Mouse (Mus musculus) heart, embryonic 15.5 days (tissue): ENCODE data around the gene Fat2. TPM values are rescaled to one million over a fixed set of nuclear protein-coding genes. Genes with fewer than 3 reads are reported as not detected.
A peak's percentile ranks its signal among the peaks of the same experiment; 100 is the strongest.

Experiments used
- ATAC-seq: fragments of 200-750 bp; cut with Nextera tagmentation; replicated peaks from 2 replicates; pipeline ENCODE4 v1.8.0; 2017; ENCODE audit warnings: low read depth, moderate TSS enrichment; ENCODE audit not compliant: insufficient number of reproducible peaks, insufficient read depth, low FRiP score
- H3K27ac ChIP-seq: fragments of 300-500 bp; sonication (generic); 2 replicates; pipeline ENCODE4 v1.5.1; 2015; ENCODE audit warnings: mild to moderate bottlenecking, inconsistent platforms
- H3K27me3 ChIP-seq: fragments of 300-500 bp; sonication (generic); 2 replicates; pipeline ENCODE4 v1.6.1; 2015; ENCODE audit warnings: inconsistent platforms
- H3K36me3 ChIP-seq: fragments of 300-500 bp; sonication (generic); 2 replicates; pipeline ENCODE4 v1.6.1; 2015; ENCODE audit warnings: mild to moderate bottlenecking, inconsistent platforms
- H3K4me1 ChIP-seq: fragments of 300-500 bp; sonication (generic); replicated peaks from 2 replicates; pipeline ENCODE4 v1.6.1; 2015; ENCODE audit warnings: inconsistent platforms
- H3K4me2 ChIP-seq: fragments of 300-500 bp; sonication (generic); 2 replicates; pipeline ENCODE4 v1.6.1; 2015; ENCODE audit warnings: inconsistent platforms, mild to moderate bottlenecking, moderate library complexity
- H3K4me3 ChIP-seq: fragments of 300-500 bp; sonication (generic); 2 replicates; pipeline ENCODE4 v1.5.1; 2015; ENCODE audit warnings: mild to moderate bottlenecking, inconsistent platforms
- H3K9ac ChIP-seq: fragments of 300-500 bp; sonication (generic); 2 replicates; pipeline ENCODE4 v1.6.1; 2015; ENCODE audit warnings: mild to moderate bottlenecking, inconsistent platforms
- H3K9me3 ChIP-seq: fragments of 300-500 bp; sonication (generic); replicated peaks from 2 replicates; pipeline ENCODE4 v1.6.1; 2016; ENCODE audit warnings: inconsistent platforms
- WGBS: fragments of 180-500 bp; shearing (Covaris S2); methylation state at CpG from one replicate; pipeline ENCODE4 v1.1.7; 2015; ENCODE audit warnings: mixed read lengths; 5-methylcytosine and 5-hydroxymethylcytosine counted together
- polyA plus RNA-seq: library from polyadenylated mRNA; unstranded; fragments of >200 nt; fragmentation: Nextera tagmentation; extraction: Ambion mirVana; gene quantifications from 2 replicates; pipeline ENCODE4 v1.2.1, GENCODE M21; 2015

Gene Fat2
- 0.03 and 0.22 TPM in 2 replicates for polyA plus RNA-seq

DNA sequence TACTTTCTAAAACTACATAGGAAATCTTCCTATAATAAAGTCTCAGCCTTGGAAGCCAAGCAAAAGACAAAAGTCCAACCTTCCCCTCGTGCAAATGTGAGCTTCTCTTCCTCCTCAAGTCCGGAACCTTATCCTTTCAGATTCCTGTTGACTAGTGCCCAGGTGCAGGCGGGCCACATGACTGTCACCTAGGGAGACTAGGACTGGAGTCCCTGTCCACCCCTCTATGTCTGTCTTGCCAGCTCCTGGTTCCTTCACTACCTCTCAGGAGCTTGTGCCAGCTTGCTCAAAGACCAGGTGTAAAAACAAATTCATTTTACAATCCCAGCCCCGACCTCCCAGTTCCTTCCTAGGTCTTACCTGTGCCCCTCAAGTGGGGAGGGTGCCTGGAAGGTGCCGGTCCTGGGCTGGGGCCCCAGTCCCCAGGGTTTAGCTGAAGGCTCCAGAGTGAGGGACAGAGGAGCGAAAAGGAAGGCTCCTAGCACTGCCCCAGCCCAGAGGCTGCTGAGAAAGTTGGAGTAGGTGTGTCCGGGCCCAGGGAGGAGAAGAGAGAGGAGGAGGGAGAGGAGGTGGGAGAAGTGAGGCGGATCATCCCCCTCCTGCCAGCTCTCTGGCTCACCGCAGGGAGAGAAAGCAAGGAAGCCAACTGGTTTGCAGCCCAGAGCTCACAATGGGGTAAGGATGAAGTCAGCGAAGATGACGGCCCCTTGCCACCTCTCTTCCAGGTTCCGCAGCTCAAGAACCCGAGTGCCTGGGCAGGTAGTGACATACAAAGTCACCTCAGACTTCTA is at the start of gene Fat2:
Fat2 (minus strand) TSS at position 464 of the 791 bp plus-strand sequence.
- no peak within 1 kb of the TSS for H3K4me2 ChIP-seq
- no peak for ATAC-seq
- no peak within 1 kb of the TSS for H3K4me3 ChIP-seq
- H3K9me3 ChIP-seq, result no peaks in the 10 kb centered on the region
- H3K9ac ChIP-seq, result no peak within 1 kb of the TSS
- H3K27me3 ChIP-seq, result no peaks in the 10 kb centered on the region
- H3K27ac ChIP-seq, result no peak within 1 kb of the TSS
- no peaks in the 10 kb centered on the region for H3K4me1 ChIP-seq
- 37% methylated on average over 13 of the region's 13 CpGs for WGBS
- H3K36me3 ChIP-seq, result no peaks in the 10 kb centered on the region

DNA sequence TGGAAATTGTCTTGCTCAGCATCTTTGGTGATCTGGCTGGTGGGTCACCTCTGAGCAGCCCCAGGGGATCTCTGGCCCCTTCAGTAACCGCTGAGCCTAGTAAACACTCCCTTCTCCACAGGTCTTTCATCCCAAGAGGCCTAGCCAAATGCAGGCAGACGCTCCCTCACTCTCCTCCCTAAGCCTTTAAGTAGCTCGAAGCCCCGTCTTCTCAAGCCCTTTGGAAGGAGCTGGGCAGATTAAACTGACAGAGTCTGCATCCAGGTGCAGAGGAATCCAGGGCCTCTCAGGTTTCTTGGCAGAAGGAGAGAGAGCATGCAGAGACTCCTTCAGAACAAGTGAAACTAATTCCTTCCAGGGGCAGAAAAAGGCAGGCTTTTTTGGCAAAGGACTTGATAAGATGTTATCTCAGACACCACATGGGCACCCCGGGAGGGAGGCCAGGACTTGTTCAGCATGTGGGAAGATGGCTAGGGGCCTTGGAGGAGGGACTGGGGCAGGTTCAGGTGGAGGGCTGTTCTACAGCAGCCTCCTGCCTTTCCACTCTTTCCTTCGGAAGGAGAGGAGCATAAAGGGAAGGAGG is 47.2 kb upstream of the Fat2 start:
- Histone ChIP-seq H3K36me3 (no peaks in the 10 kb centered on the region), H3K4me3 (no peak overlapping the region), H3K27me3 (0 out of 2 replicates have a peak, but pooled peaks cover 2% of the 10 kb centered on the region), H3K4me2 (no peak overlapping the region), H3K9me3 (no peaks in the 10 kb centered on the region), H3K4me1 (peaks cover 17% of the 10 kb centered on the region), H3K9ac (no peak overlapping the region), H3K27ac (no peak overlapping the region)
- no peak for ATAC-seq
- 37% methylated on average over 6 of the region's 6 CpGs for WGBS

DNA sequence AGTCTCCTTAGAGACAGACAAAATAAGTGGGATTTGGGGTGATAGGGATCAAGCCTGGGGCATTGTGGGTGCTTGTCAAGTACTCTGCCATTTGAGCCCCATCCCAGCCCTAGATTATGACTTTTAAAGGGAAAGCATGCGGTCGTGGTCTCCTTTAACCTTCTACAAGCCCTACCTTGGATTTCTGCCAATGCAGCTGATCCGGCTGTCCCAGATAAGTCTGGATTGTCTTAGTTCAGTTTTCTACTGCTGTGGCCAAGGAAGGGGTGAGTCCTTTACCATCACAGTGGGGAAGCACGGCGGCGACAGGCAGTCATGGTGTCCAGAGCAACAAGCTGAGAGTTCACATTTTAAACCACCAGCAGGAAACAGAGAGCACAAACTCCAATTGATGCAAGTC is 44.5 kb upstream of the Fat2 start:
- 10% methylated on average over 6 of the region's 6 CpGs for whole genome bisulfite sequencing

DNA sequence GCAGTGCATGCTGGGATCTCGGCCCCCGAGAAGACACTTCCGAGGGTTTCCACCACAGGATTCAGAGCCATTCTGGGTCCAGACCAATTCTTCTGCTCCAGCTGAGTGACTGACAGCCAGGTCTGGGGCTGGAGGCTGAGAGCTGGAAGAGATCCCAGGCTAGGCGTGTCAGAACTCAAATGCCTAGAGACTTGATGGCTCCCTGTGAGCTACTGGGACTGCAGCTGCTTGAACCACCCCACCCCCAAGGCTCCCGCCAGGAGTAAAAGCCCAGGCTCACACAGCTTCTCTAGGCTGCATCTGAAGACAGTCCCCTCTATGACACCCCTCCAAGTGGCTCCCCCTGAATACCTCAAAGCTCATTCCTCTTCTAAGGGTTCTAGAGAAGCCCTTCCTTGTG is 42.0 kb upstream of the Fat2 start:
- Histone ChIP-seq H3K4me3 (no peak overlapping the region), H3K9ac (no peak overlapping the region), H3K27ac (peak overlapping the region; percentile 32; the same call in 1 of the 2 replicates), H3K36me3 (no peaks in the 10 kb centered on the region), H3K4me1 (peaks cover 23% of the 10 kb centered on the region), H3K4me2 (no peak overlapping the region), H3K9me3 (no peaks in the 10 kb centered on the region), H3K27me3 (peaks cover 5% of the 10 kb centered on the region; the same call in 1 of the 2 replicates)
- ATAC-seq, result peak; percentile 83
- WGBS, result 18% methylated on average over 5 of the region's 5 CpGs

More for the DNA sequence above, 44.5 kb upstream of the Fat2 start:
- no peaks in the 10 kb centered on the region for H3K27me3 ChIP-seq
- no peak overlapping the region for H3K9ac ChIP-seq
- peaks cover 23% of the 10 kb centered on the region for H3K4me1 ChIP-seq
- no peak overlapping the region for H3K27ac ChIP-seq
- H3K9me3 ChIP-seq, result no peaks in the 10 kb centered on the region
- H3K4me2 ChIP-seq, result no peak overlapping the region; the same call in 1 of the 2 replicates
- 0 out of 2 replicates have a peak, but pooled peaks have one; percentile 21 for ATAC-seq
- no peak overlapping the region for H3K4me3 ChIP-seq
- H3K36me3 ChIP-seq, result no peaks in the 10 kb centered on the region

DNA sequence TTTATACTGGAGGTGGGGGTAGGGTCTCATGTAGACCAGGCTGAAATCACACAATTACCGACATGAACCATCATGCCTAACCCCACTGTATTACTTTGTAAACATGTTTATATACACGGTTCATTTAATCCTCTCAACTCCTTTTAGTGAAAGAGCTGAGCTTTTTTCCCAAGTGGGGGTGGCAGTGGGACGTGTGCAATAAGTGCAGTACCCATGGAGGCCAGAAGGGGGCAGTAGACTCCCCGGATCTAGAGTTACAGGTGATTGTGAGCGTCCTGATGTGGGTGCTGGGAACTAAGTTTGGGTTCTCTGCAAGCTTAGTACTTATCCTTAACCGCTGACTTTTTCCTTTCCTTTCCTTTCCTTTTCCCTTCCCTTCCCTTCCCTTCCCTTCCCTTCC is 37.5 kb upstream of the Fat2 start:
- no peak overlapping the region for H3K4me2 ChIP-seq
- H3K36me3 ChIP-seq, result no peaks in the 10 kb centered on the region
- H3K9ac ChIP-seq, result no peak overlapping the region
- no peak for ATAC-seq
- H3K4me1 ChIP-seq, result peaks cover 13% of the 10 kb centered on the region
- H3K27me3 ChIP-seq, result peaks cover 8% of the 10 kb centered on the region; the same call in 1 of the 2 replicates
- H3K27ac ChIP-seq, result no peak overlapping the region
- no peaks in the 10 kb centered on the region for H3K9me3 ChIP-seq
- 53% methylated on average over 6 of the region's 6 CpGs for WGBS
- H3K4me3 ChIP-seq, result no peak overlapping the region

DNA sequence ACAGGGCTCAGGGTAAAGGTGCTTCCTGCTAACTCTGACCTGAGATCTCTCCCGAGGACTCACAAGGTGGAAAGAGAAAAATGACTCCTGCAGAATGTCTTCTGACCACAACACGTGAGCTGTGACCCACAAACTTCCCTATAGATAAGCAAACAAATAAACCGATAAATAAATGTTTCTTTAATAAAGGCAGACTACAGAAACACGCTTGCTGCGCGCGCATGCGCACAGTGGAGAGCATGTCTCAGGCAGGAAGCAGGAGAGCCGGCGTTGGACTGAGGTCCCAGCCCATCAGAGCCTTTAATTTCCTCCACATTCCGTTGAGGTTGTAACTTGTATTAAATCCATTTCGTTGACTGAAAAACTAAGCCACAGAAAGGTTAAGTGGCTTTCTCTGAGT is 37.0 kb upstream of the Fat2 start:
- Histone ChIP-seq H3K9me3 (no peaks in the 10 kb centered on the region), H3K9ac (no peak overlapping the region), H3K36me3 (no peaks in the 10 kb centered on the region), H3K27me3 (peaks cover 8% of the 10 kb centered on the region; the same call in 1 of the 2 replicates), H3K27ac (no peak overlapping the region), H3K4me1 (peaks cover 10% of the 10 kb centered on the region), H3K4me2 (no peak overlapping the region), H3K4me3 (no peak overlapping the region)
- no peak for ATAC-seq
- WGBS, result 76% methylated on average over 12 of the region's 12 CpGs

DNA sequence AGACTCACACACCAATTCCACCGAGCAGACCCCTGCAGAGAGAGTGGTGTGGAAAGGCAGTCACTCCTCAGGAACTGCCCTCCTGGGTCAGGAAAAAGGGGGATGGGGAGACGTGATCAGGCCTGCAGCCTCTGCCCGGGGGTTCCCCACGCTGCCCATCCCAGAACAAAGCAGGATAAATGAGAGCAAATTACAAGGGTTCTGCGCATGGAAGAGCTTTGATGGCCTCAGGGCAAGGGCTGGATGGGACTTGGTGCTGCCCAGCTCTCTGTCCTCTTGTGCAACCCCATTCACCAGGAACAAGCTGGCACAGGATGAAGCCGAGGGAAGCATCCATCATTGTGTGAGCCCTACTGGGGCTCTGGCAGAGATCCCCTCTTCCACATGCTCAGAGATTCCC is 35.6 kb upstream of the Fat2 start:
- 59% methylated on average over 6 of the region's 6 CpGs for WGBS
- H3K4me3 ChIP-seq, result no peak overlapping the region

DNA sequence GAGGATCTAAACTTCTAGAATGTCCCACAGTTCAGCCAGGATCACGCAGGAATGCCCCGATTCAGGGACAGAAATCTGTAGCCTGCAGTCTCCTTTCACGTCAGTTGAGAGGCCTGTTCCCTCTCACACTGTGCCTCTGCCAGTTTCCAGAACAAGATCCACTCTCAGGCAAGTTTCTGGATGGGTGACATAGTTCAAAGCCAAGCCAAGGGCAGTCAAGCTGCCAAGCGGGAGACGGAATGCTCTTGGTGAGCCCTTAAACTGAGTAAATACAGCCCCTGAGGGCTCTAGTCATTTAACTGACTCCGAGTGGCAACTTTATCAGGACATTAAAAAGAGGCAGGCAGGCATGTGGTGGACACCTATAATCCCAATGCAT is 32.7 kb upstream of the Fat2 start:
- peaks cover 12% of the 10 kb centered on the region; the same call in 1 of the 2 replicates for H3K27me3 ChIP-seq
- ATAC-seq, result peak; percentile 63; the same call in 1 of the 2 replicates
- H3K9ac ChIP-seq, result no peak overlapping the region
- peaks cover 9% of the 10 kb centered on the region for H3K4me1 ChIP-seq
- no peaks in the 10 kb centered on the region for H3K36me3 ChIP-seq
- H3K9me3 ChIP-seq, result no peaks in the 10 kb centered on the region
- WGBS, result 42% methylated on average over 6 of the region's 6 CpGs
- no peak overlapping the region for H3K4me2 ChIP-seq
- peak overlapping the region; percentile 61 for H3K27ac ChIP-seq
- H3K4me3 ChIP-seq, result no peak overlapping the region

More for the DNA sequence above, 35.6 kb upstream of the Fat2 start:
- Histone ChIP-seq H3K4me2 (no peak overlapping the region), H3K27ac (no peak overlapping the region), H3K27me3 (peaks cover 8% of the 10 kb centered on the region; the same call in 1 of the 2 replicates), H3K4me1 (peaks cover 6% of the 10 kb centered on the region), H3K36me3 (no peaks in the 10 kb centered on the region), H3K9me3 (no peaks in the 10 kb centered on the region), H3K9ac (no peak overlapping the region)
- ATAC-seq, result no peak

DNA sequence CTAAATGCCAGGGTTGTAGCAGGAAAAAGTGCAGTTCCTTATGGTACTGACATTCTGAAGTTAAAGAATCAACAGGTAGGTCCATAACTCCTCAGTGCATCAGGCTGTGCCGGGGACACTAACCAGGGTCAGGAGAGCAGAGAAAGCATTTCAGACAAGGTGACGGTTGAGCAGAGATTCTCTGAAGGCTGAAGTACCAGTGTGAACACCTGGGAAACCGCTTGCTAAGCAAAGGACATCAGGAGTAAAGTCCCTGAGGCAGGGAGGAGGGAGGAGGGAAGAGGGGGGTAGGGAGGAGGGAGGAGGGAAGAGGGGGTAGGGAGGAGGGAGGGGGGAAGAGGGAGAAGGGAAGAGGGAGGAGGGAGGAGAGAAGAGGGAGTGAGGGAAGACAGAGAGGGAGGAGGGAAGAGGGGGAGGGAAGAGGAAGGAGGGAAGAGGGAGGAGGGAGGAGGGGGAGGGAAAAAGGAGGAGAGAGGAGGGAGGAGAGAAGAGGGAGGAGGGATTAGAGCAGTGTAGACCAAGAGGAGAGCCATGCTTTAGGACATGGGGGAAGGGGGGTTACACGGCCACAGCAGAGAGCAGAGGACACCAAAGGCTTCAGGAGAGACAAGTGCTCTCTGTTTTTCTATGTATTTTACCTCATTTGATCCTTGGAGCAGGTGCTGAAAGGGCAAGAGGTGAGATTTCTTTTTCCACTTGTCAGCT is 32.2 kb upstream of the Fat2 start:
- Histone ChIP-seq H3K4me3 (no peak overlapping the region), H3K9ac (no peak overlapping the region), H3K27me3 (peaks cover 9% of the 10 kb centered on the region; the same call in 1 of the 2 replicates), H3K36me3 (no peaks in the 10 kb centered on the region), H3K9me3 (no peaks in the 10 kb centered on the region), H3K4me2 (no peak overlapping the region), H3K4me1 (peaks cover 9% of the 10 kb centered on the region), H3K27ac (peak overlapping the region; percentile 61)
- ATAC-seq, result no peak
- 70% methylated on average over 4 of the region's 4 CpGs for WGBS

DNA sequence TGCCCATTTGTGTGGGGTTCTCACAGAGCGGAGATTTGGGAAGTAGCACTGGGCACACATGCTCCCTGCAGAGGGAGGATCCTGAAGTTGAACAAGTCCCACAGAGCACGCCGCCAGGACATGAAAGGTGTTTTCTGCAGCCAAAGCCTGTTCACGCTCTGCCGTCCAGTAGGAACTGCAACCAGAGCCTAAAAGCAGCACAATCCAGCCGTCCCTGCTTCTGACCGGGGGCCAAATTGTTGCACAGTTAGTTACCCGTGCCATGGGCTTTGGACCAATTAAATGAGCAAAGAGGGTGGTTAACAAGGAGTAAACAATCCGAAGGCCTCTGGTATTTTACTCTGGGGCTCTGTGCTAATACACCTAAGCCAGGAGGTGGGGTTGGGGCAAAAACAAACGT is 31.4 kb upstream of the Fat2 start:
- no peak overlapping the region for H3K9ac ChIP-seq
- ATAC-seq, result no peak
- no peak overlapping the region for H3K27ac ChIP-seq
- WGBS, result 80% methylated on average over 10 of the region's 10 CpGs
- H3K36me3 ChIP-seq, result no peaks in the 10 kb centered on the region
- H3K4me1 ChIP-seq, result peaks cover 9% of the 10 kb centered on the region
- no peaks in the 10 kb centered on the region for H3K9me3 ChIP-seq
- peaks cover 5% of the 10 kb centered on the region; the same call in 1 of the 2 replicates for H3K27me3 ChIP-seq
- H3K4me2 ChIP-seq, result no peak overlapping the region
- H3K4me3 ChIP-seq, result no peak overlapping the region

DNA sequence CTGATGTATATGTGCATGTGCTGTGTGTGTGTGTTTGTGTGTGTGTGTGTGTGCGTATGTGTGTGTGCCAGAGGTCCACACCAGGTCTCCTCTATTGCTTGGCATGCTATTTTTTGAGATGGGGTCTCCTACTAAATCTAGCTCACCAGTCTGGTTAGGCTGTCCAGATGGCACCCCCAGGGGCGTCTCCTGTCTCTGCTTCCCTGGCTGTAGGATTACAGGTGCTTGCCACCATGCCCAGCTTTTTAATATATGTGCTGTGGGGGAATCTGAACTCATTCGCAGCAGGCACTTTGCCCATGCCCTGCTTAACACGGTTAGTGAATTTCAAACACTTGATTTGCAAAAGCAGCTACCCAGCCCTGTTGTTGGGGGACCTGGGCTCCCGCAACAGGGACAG is 29.5 kb upstream of the Fat2 start:
- no peak for ATAC-seq
- Histone ChIP-seq H3K27me3 (peaks cover 5% of the 10 kb centered on the region; the same call in 1 of the 2 replicates), H3K36me3 (no peaks in the 10 kb centered on the region), H3K9ac (no peak overlapping the region), H3K4me3 (no peak overlapping the region), H3K9me3 (no peaks in the 10 kb centered on the region), H3K4me1 (peaks cover 9% of the 10 kb centered on the region), H3K27ac (no peak overlapping the region), H3K4me2 (no peak overlapping the region)
- 75% methylated on average over 5 of the region's 5 CpGs for WGBS
